Mouse (Mus musculus): ENCODE data around the gene Sp4. TPM values are rescaled to one million over a fixed set of nuclear protein-coding genes. Genes with fewer than 3 reads are reported as not detected.

Sp4 gene
- polyA plus RNA-seq (2012; ENCODE audit: low replicate concordance): 43.0 and 142 TPM in 2 replicates

DNA sequence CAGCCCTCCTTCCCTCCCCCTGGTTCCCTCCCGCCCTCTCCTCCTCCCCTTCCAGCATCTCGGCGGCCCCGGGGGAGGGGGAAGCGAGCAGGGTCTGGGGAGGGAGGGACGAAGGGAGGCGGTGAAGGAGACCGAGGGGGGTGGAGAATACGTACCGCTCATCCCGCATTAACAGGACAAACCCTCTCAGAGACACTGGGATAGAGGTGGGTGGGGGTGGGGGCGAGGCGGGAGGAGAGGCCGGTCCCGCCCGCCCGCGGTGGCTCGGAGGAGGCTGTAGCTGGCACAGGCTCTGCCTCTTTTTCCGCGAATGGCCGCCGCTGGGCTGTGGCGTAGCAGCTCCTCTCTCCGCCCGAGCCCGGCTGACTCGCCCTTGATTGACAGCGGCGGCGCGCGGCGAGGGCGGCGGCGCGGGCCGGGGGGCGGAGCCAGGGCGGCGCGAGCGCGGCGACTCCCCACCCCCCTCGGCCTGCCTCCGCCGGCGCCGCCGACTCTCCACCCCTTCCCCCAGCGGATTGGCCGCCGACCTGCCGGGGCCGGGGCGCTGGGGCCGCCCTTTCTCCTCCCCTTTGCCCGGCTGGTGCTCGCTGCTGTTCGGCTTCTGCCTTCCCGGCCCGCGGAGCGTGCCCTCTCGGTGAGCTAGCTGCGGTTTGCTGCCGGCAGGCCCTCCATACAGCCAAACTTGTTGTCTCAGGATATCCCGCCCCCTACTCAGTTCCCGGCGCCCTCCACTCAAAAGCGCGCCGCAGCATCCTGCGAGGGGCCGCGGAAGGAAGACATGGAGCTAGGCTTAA lies at the start of gene Sp4:
Gene Sp4, minus strand, starts transcription at position 369 of the 794 bp plus-strand sequence.

DNA sequence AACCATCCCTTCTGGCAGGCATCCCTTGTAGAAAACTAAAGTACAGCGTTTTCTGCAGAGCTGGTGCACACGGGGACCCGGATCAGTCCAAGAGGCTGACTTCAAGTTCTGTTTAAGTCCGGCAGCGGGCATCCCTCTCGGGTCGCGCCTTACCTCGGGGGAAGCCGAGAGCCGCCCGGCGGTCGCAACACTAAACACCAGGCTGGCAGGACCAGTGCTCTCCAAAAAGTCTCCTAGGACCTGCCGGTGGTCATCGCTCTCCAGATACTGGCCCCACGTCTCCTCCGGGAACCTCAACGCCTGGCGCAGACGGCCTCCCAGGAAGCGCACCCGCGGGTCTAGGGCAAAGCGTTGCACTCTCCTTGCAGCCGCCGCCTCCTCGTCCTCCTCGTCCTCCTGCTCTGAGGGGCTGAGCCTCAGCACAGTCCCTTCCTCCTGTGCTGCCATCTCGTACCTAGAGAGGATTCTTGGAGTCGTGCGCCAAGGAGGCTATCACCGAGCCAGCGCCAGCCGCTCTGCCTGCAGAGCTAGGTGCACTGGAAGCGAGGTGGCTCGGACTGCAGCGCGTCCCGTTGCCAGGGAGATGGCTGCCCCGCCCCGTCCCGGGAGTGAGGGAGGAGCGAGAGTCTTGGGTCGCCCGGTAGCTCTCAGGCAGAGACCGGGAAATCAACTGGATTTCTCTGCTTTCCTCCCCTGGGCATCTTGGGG lies 102.7 kb downstream of the Sp4 start, which contains the start of gene Dnah11:
Gene Dnah11, minus strand, starts transcription at position 658 of the 708 bp plus-strand sequence.

Other genes with a start within 250 kb of the Sp4 start
- 0.01 TPM in 2 replicates for gene Dnah11, start 102.4 kb downstream of the Sp4 start, polyA plus RNA-seq (2012; ENCODE audit: low replicate concordance)